Mouse (Mus musculus) erythroblast, adult 5-6 weeks (primary cell): Measurements from ENCODE around the gene Fxyd5. TPM values are rescaled to one million over a fixed set of nuclear protein-coding genes. Genes with fewer than 3 reads are reported as not detected.

Source experiments
- ATAC-seq: replicated peaks from 2 replicates; pipeline ENCODE4 v1.8.0; 2016; ENCODE audit warnings: moderate number of reproducible peaks, mild to moderate bottlenecking, moderate TSS enrichment, inconsistent platforms; ENCODE audit not compliant: poor library complexity, low FRiP score, severe bottlenecking
- total RNA-seq, 2 experiments: library from RNA; stranded (forward) in 1 of 2; stranded (reverse) in 1 of 2; fragments of 150-400 nt in 1 of 2; fragments of 200-764, 138-1000 nt in 1 of 2; gene quantifications; 2 replicates each; pipeline versions ENCODE4 v1.2.3 to v1.2.4; 2015 to 2017; ENCODE audit warnings: low replicate concordance in 2 of 2

The Fxyd5 gene
- total RNA-seq, 2 experiments from 2014 or later: 67.1 to 286 TPM

DNA sequence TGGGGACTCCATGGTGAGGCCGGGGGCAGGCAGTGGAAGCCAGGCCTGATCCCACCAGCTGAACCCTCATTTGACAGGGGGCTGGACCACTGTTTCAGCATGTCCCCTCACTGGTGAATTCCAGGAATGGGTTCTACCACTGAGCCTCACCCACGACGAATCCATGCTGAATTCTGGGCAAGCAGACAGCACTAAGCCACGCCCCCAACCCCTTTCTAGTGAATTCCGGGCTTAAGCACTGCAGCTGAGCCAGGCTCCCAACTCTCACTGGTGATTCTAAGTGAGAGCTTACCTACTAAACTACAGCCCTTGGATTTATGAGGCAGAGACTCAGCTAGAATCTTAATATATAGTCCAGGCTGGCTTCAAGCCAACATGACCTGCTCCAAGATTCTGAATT lies 25.6 kb upstream of the Fxyd5 start:
- no peak for ATAC-seq

DNA sequence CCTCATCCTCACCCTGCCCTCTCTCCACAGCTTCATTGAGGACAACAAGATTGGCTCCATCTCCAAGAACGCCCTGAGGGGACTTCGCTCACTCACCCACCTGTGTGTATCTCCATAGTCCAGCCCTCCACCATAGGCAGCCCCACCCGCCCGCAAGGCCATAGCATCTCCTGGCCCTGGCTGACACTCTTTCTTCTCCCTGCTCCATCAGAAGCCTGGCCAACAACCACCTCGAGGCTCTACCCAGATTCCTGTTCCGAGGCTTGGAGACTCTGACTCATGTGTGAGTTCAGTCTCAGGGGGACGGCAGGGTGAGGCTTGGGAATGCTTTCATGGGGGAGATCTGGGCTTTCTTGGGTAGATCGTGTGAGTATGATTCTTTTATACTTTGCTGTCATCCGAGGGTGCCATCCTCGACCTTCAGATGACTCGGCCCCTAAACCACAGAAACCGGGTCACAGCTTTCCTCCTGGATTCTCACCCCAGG lies 20.8 kb upstream of the Fxyd5 start:
- no peak for ATAC-seq

DNA sequence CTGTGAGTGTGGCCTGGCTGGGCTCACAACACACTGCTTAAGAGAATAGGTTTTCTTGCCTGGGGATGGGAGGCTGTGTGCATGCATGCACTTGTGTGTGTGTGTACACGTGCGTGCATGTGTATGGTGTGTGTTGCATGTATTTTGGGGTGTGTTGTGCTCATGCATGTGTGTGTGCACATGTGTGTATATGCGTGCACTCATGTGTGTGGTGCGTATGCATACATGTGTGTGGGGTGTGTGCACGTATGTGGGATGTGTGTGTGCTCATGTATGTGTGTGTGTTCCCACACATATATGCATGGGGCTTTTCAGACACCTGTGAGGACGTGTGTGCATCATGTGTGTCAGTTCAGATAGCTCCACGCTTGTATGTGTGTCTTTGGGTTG lies 18.3 kb upstream of the Fxyd5 start:
- ATAC-seq: no peak

DNA sequence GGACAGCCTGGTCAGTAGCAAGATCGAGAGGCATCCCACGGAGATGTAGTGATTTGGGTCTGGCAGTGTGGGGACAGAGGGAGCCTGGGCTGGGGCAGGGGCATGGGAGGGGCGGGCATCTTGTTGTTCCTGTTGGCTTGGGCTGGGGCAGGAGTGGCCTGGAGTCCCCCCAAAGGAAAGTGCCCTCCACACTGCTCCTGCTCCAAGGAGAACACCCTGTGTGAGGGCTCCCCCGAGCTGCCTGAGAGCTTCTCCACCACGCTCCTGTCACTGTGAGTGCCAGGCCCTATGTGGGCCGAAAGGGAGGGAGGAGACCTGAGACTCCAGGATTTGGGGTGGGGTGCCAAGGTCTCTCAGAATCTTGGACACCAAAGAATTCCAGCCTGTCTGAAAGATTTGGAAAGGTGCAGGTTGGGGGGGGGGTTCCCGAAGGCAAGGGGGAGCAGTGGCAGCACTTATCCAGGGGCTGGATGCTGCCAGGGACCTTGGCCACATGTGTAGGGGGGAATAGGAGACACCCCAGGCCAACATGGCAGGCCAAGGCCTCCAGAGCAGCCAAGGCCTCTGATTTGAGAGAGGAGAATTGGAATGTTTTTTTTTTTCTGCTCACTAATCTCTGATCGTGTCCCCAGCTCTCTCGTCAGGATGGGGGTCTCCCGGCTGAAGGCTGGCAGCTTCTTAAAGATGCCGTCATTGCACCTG lies 17.8 kb upstream of the Fxyd5 start:
- no peak for ATAC-seq

DNA sequence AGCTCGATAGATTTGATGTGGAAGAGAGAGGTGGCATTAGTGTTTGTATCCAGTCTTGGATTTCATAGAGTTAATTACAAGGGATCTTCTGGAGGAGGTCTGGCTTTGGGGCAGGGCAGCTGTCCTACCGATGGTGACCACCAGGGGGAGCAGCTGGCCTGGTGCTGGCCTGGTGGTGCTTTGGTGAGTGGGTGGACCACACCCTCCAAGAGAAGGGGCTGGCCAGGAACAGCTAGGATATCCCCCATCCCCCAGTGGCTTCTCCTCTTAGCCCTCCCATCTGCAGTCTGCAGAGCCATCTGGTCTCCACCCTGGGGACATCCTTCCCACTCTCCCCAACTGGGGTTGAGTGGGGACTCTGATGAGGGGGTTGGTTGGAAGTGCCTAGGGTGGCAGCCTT lies 16.8 kb upstream of the Fxyd5 start, which contains the start of gene Lgi4:
Gene Lgi4, plus strand, starts transcription at position 235 of the 400 bp plus-strand sequence.
- ATAC-seq: peak; percentile 72

DNA sequence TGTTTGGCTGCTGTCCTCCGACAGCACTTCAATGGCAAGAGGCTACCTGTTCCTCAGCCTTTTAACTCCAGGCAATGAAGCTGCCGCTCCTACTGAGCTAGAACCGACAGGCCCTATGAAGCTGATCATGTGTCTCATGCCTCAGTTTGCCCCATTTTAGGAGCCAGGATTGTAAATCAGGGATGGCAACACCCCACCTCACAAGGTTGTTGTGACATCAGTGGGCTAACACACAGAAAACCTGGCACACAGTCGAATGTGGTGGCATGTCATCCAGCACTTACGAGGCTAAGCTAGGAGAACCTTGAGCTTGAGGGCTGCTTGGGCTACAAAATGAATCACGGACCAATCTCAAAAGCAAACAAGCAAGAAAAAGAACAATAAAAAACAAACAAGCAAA lies 15.9 kb upstream of the Fxyd5 start:
- no peak for ATAC-seq

DNA sequence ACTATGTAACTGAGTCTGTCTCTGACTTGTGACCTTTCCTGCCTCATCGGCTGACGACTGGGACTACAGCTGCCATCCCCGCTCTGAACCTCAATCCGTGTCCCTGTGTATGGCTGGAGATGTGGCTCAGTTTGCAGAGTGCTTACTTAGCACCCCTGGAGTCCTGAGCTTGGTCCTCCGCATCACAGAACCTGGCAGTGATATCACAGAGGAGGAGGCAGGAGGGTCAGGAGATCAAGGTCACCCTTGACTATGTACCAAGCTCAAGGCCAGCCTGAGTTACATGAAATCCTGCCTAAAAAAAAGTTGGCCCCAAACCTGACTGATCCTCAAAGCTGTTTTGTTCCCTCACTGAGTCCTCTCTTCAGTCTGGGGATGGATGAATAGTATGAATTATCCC lies 15.4 kb upstream of the Fxyd5 start:
- no peak for ATAC-seq

DNA sequence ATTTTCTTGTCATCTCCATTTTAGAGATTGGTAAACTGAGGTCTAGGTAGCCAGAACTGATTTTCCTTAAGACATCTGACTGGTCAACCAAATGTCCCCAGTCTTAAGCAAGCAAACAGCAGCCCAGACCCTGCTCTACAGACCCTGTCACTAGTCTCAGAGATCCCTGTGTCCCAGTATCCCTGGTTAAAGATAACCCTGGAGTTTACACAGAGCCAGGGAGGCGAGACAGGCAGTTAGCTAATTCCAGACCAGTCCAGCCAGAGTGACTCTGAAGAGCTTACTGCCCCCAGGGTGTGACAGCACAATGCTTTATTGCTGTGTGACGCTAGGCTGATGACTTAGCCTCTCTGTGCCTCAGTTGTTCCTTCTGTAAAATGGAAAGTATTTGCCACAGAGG lies 14.8 kb upstream of the Fxyd5 start, which contains the start of gene Fxyd1:
Gene Fxyd1, minus strand, starts transcription at position 129 of the 400 bp plus-strand sequence.
- no peak for ATAC-seq

DNA sequence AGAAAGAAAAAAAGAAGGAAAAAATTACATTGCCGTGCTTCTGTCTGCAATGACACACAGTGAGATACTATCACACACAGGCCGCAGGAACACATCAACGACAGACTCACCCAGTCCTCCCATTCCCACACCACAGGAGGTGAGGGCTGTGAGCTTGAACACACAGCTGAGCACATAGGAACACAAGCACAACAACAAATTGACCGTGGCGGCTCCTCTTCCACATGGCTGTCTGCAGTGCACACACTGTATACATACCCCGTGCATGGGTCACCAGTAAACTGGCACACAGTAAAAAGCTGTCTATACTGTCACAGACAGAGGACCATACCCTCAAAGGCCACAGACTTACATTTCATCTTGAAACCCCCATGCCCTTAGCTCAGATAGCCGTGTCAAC lies 14.2 kb upstream of the Fxyd5 start:
- ATAC-seq: no peak

DNA sequence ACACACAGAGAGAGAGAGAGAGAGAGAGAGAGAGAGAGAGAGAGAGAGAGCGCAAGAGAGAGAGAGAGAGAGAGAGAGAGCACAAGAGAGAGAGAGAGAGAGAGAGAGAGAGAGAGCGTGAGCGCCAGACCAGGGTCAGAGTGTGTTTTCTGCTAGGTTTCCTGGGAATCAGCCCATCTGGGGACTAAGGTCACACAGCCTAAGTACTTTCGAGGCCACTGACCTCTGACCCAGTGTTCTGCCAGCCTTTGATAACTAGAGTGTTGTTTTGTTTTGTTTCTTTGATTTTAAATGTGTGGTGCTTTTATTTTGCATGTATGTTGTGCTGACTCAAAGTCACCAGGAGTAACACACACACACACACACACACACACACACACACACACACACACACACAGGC lies 13.6 kb upstream of the Fxyd5 start:
- ATAC-seq: no peak

DNA sequence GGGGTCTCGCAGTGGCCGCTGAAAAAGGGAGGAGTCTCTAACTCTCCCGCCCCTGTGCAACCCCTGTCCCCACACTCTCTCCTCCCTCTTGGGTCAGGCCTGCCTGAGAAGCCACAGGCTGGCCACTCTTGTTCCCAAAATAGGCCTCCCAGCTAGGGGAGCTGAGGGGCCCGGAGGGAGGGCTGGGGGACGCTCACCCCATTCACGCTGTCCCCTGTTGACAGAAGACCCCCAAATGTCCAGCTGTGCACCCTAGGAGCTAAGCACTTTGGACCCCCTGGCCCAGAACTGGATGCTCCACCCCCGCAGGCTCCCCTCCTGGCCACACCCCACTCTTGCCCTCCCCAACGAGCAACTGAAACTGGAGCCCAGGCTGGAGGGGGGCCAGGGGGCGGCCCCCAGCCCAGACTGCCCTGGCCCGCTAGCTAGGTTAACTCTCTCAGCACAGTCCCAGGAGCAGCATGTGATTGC lies 13.1 kb upstream of the Fxyd5 start:
- ATAC-seq: no peak

DNA sequence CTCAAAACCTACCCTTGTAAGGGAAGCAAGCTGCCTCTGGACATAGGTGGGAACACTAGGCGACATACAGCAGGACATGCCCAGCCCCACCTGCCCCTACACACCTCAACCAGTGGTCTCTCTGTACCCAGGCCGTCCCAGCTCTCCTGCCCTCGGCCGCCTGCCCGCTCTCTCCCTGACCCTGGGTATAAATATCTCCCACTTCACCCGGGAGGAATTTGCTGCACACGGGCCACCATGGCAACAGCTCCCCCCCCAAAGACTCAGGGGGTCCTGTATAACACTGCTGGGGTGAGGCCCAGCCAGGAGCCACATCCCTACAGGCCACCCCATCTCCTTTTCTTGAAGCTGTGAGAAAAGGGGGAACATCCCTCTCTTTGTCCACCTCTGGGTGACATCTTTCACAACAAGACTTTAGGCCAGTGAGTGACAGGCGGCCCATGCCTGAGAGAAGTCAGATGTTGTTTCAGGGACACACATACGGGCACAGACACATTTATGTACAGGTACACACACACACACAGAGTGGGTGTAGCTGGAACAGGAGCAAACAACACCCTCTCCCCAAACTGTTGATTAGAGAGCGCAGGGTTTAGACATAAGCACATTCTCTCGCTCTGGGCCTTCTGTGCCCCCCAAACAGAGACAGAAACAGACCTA lies 12.5 kb upstream of the Fxyd5 start:
- ATAC-seq: no peak

DNA sequence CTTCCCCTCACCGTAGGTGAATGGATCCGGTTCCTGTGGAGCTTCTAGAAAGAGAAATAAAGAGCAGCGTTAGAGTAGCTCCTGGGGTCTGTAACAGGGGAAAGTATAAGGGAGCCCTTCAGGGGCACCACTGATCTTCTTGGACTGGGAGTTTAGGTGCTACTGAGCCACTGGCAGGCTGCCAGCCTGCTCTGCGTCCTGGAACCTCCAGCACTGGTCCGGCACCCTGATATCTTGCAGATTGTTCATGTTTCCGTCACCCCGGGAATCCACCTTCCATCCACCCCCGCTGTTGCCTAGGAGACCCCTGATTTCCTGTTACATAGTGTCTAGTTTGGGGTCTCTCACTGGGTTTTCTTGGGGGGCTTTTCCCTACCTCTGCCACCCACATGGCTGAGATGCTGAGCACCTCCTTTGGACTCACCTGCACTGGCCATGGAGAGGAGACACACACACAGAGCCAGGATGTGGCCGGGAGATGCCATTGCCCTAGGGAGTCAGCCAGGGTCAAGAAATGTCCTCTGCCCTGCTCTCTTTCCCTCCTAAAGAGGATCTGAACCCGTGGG lies 11.7 kb upstream of the Fxyd5 start:
- no peak for ATAC-seq

DNA sequence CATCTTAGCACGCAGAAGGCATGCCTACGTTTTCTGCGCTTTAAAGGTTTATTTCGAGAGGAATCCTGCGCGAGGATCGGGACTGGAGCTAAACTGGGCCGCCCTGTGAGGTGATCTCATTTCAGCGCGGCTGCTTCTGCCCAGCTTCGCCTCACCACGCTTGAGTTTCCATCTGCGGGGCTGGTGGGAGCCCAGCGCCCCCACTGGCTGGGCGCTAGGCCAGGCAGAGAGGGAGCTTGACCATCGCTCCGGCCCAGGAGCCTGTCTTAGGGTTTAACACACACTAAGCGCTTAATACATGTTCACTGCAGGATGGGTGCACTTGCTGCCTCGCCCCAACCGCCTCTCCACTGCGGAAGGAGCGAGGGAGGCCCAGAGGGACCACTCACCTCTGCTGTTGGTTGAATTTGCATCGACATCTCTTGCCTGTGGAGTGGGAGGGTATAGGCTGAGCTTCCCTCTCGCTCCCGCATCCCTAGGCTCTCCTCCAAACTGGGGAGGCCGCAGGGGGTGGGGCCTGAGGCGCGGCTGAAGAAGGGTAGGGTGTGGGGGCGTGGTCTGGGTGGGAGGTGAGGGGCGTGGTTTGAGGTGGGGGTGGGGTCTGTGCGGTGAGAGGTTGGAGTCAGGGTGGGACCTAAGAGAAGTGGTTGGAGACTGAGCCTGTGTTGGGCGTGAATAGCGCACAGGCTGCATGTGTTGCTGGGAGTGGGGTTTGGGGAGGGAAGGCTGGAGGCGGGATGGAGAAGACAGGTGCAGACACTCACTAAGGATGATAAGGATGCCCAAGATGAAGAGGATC lies 10.6 kb upstream of the Fxyd5 start:
- ATAC-seq: no peak

DNA sequence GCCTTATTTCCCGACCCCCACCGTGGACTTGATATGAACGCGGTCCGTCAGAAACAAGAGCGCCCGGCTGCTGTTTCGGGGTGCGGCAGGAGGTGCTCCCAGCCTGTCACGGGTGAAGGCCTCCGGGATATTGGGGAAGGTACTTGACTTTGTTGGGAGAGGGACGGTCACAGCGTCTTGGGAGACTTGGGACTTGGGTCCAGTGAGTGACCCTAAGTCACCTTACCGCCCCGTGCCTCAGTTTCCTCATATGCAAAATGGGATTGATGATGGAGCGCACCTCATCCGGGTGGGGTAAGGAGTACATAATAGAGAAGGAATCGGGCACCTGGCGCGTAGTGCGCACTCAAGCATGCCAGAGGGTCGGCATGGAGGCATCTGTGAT lies 10.0 kb upstream of the Fxyd5 start:
- ATAC-seq: no peak

DNA sequence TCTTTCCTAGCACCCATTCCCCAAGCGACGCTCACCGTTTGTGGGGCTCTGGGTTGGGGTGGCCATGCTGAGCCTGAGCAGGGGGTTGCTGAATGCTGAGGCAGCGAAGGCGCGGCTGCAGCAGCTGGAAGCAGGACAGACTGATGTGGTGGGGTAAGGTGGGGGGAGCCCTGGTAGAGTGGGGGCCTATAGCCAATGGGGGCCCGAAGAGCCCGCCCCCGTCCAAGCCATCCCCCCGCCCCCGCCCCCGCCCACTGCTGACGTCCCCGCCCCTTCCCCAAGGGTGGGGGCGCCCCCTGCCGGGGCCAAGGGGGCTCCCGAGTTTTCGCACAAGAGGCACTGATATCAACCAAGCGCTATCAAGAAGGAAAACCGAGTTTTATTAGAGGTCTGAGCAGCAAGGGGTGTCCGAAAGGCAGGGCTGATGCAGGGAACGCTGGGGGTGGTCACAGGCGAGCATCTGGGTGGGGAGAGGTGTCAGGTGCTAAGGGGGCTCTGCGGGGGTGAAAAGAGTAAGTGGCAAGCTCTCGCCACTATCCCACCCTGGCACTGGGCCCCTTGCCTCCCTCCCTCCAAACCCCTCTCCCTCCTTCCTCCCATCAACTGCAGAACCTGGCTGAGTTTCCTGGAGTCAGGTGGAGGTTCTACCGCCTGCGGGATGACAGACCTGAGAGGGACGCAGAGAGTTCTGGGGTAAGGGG lies 9.2 kb upstream of the Fxyd5 start, which contains the start of gene Fxyd7:
Gene Fxyd7, minus strand, starts transcription at position 147 of the 701 bp plus-strand sequence.
- ATAC-seq: no peak

DNA sequence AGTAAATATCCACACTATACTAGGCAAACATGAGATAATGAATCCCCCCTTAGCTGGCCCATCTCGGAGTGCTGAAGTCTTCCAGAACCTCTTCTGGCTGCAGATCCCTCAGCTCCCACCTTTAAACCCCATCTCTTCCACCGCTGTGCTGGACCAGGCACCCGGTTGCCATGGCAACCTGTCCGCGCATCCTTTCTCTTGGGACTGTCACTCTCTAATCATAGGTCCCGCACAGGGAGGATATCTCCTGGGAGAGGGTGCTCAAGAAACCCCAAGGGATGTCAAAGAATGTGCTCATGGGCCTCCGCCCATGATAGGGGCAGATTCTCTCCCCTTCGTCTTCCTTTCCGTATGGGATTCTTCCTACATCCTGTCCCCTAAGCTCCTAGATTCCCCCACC lies 8.6 kb upstream of the Fxyd5 start:
- ATAC-seq: no peak

DNA sequence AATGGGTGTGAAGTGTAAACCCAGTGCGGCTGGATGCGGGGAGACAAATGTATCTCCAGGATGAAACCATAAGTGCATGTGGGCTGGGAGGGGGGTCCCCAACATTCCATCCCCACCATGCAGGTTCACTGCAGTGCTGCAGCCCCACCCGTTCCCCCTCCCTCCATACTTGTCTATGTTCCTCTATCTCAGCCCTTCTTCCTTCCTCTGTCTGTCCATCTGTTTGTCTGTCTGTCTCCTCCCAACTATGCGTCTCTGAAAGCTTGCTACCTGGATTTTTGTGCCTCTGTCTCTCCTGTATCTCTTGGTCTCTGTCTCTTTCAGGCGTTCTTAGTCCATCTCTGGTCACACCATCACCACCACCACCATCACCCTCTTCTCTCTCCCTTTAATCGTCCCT lies 8.2 kb upstream of the Fxyd5 start:
- ATAC-seq: no peak

DNA sequence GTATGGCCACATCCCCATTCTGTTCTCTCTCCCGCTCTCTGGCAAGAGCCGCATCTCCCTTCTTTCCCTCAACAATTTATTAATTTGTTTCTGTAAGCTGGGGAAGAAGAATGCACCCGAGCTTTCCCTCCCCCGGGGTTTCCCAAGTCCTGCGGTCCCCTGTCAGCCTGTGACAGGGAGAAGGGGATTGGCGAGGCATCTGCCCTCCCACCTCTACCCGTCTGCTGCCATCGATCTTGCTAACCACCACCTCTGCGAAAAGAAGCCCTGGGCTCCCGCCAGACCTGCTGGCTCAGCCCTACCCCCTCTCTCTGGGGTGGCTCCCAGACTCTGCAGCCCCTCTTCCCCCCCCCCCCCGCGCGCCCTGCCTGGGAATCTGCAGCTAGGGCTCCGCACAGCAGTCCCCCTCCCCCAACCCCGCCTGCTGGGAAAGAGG lies 7.6 kb upstream of the Fxyd5 start:
- ATAC-seq: no peak
